Mouse (Mus musculus): Measurements from ENCODE around the gene Gm11027.

DNA sequence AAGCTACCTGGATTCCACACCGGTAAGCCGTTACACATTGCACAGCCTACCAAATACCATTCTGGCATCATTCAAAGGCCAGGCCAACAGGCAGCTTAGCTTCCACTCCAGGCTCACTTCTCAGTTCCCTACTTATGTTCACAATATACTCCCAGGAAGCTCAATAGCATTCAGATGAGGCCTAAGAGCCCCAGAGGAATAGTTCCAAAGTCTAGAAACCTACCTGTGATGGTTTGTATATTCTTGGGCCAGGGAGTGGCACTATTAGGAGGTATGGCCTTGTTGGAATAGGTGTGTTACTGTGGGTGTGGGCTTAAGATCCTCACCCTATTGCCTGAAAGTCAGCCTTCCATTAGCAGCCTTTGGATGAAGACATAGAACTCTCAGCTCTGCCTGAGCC, 4.1 kb upstream of the Gm11027 start:
- TF ChIP-seq POLR2A (IDR thresholded peaks at IDR 0.05; ENCODE audit: low read depth, low read length) (no peak), TCF12 (IDR thresholded peaks at IDR 0.05; ENCODE audit: low read depth, low read length) (no peak), UBTF (IDR thresholded peaks at IDR 0.05; ENCODE audit: low read depth, low read length) (no peak)
